Mouse (Mus musculus): ENCODE results near the gene Dnase2a. TPM values are rescaled to one million over a fixed set of nuclear protein-coding genes. Genes with fewer than 3 reads are reported as not detected.

Dnase2a gene
- polyA plus RNA-seq, 1 experiment from 2014 or later: 8.2 TPM

DNA sequence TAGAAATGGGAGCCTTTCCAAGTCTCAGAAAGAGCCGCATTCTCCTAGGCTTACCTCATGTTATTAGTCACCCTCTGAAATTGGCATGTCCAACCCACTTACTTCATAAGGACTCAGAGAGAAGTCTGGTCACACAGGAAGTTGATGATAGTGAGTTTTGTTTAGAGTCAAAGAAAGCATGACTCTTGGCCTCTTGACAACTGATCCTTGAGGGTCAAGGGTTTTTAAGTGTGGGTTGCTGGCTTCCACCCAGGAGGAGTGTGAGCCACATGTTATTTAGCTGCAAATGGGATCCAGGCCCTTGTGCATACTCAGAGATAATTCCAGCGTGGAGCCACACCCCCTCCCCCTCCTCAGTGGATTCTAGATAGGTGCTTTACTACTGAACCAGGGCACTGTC lies 13.2 kb downstream of the Dnase2a start:
- DNase-seq (ENCODE audit: low spot score) (no peak), ATAC-seq (ENCODE audit: insufficient number of reproducible peaks, low FRiP score, low TSS enrichment, low read depth) (no peak)
- Histone ChIP-seq H3K4me1 (ENCODE audit: control insufficient read depth, insufficient read depth, low read length) (no peaks in the 10 kb centered on the region), H3K4me3 (ENCODE audit: low read depth, low read length) (no peak overlapping the region), H3K4me2 (ENCODE audit: low read depth, severe bottlenecking) (no peak overlapping the region), H3K9me3 (ENCODE audit: control insufficient read depth, low read length) (no peaks in the 10 kb centered on the region), H3K27ac (replicated peaks; ENCODE audit: low read depth, low read length) (no peak overlapping the region), H3K36me3 (ENCODE audit: control insufficient read depth, insufficient read depth, low read length) (no peaks in the 10 kb centered on the region), H3K27me3 (ENCODE audit: control insufficient read depth, insufficient read depth, low read length) (peaks cover 12% of the 10 kb centered on the region), H3K9ac (ENCODE audit: low read length) (no peak overlapping the region)
- 87% methylated on average over 2 of the region's 2 CpGs for WGBS

DNA sequence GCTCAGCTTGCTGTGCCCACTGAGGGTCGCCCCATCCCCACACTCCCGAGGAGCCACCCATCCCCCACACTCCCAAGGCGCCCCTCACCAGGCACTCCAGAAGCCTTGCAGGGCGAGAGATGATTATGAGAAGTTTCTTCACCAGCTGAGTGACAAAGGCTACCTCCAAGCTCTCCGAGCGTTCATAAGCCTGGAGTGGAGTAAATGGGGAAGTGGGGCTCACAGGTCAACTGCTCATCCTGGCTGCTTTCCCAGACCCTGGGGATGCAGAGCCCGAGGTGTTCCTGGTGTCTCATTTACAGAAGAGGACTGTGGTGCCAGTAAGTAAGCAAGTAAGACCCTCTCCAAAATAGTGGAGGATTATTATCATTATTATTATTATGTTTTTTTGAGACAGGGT lies 17.2 kb downstream of the Dnase2a start:
- H3K27ac ChIP-seq (replicated peaks; ENCODE audit: low read depth, low read length): no peak overlapping the region
- no peaks in the 10 kb centered on the region for H3K9me3 ChIP-seq (ENCODE audit: control insufficient read depth, low read length)
- H3K4me3 ChIP-seq (ENCODE audit: low read depth, low read length): no peak overlapping the region
- H3K36me3 ChIP-seq (ENCODE audit: control insufficient read depth, insufficient read depth, low read length): no peaks in the 10 kb centered on the region
- WGBS: 69% methylated on average over 7 of the region's 7 CpGs
- 0 out of 2 replicates have a peak, but pooled peaks cover 2% of the 10 kb centered on the region for H3K4me1 ChIP-seq (ENCODE audit: control insufficient read depth, insufficient read depth, low read length)
- no peak for DNase-seq (ENCODE audit: low spot score)
- peaks cover 14% of the 10 kb centered on the region; the same call in 1 of the 2 replicates for H3K27me3 ChIP-seq (ENCODE audit: control insufficient read depth, insufficient read depth, low read length)
- no peak for ATAC-seq (ENCODE audit: insufficient number of reproducible peaks, low FRiP score, low TSS enrichment, low read depth)
- no peak overlapping the region for H3K4me2 ChIP-seq (ENCODE audit: low read depth, severe bottlenecking)
- no peak overlapping the region for H3K9ac ChIP-seq (ENCODE audit: low read length)

- Histone ChIP-seq H3K27me3 (ENCODE audit: control insufficient read depth, insufficient read depth, low read length) (peaks cover 16% of the 10 kb centered on the region; the same call in 1 of the 2 replicates), H3K4me2 (ENCODE audit: low read depth, severe bottlenecking) (no peak overlapping the region), H3K4me3 (ENCODE audit: low read depth, low read length) (no peak overlapping the region), H3K9ac (ENCODE audit: low read length) (no peak overlapping the region), H3K27ac (replicated peaks; ENCODE audit: low read depth, low read length) (no peak overlapping the region), H3K4me1 (ENCODE audit: control insufficient read depth, insufficient read depth, low read length) (0 out of 2 replicates have a peak, but pooled peaks cover 2% of the 10 kb centered on the region), H3K36me3 (ENCODE audit: control insufficient read depth, insufficient read depth, low read length) (no peaks in the 10 kb centered on the region), H3K9me3 (ENCODE audit: control insufficient read depth, low read length) (no peaks in the 10 kb centered on the region)
- no peak for DNase-seq (ENCODE audit: low spot score)
- no peak for ATAC-seq (ENCODE audit: insufficient number of reproducible peaks, low FRiP score, low TSS enrichment, low read depth)
- 78% methylated on average over 1 of the region's 1 CpGs for WGBS
Measured at GRCm38 (mm10) chr8:84927513-84927912, 19.2 kb downstream of the Dnase2a start.

GRCm38 (mm10) chr8:84928456-84929306 lies 20.3 kb downstream of the Dnase2a start:
- Histone ChIP-seq H3K4me2 (ENCODE audit: low read depth, severe bottlenecking) (peak overlapping the region; percentile 61), H3K4me3 (ENCODE audit: low read depth, low read length) (peak overlapping the region; percentile 25), H3K27me3 (ENCODE audit: control insufficient read depth, insufficient read depth, low read length) (peaks cover 18% of the 10 kb centered on the region; the same call in 1 of the 2 replicates), H3K4me1 (ENCODE audit: control insufficient read depth, insufficient read depth, low read length) (0 out of 2 replicates have a peak, but pooled peaks cover 2% of the 10 kb centered on the region), H3K9ac (ENCODE audit: low read length) (no peak overlapping the region), H3K27ac (replicated peaks; ENCODE audit: low read depth, low read length) (no peak overlapping the region), H3K9me3 (ENCODE audit: control insufficient read depth, low read length) (no peaks in the 10 kb centered on the region), H3K36me3 (ENCODE audit: control insufficient read depth, insufficient read depth, low read length) (no peaks in the 10 kb centered on the region)
- peak; percentile 65 for ATAC-seq (ENCODE audit: insufficient number of reproducible peaks, low FRiP score, low TSS enrichment, low read depth)
- peak; percentile 86 for DNase-seq (ENCODE audit: low spot score)
- WGBS: 3% methylated on average over 43 of the region's 52 CpGs

GRCm38 (mm10) chr8:84930582-84930981 lies 22.2 kb downstream of the Dnase2a start:
- Histone ChIP-seq H3K9ac (ENCODE audit: low read length) (no peak overlapping the region), H3K4me1 (ENCODE audit: control insufficient read depth, insufficient read depth, low read length) (peaks cover 10% of the 10 kb centered on the region), H3K36me3 (ENCODE audit: control insufficient read depth, insufficient read depth, low read length) (no peaks in the 10 kb centered on the region), H3K4me2 (ENCODE audit: low read depth, severe bottlenecking) (no peak overlapping the region), H3K9me3 (ENCODE audit: control insufficient read depth, low read length) (no peaks in the 10 kb centered on the region), H3K4me3 (ENCODE audit: low read depth, low read length) (no peak overlapping the region), H3K27ac (replicated peaks; ENCODE audit: low read depth, low read length) (no peak overlapping the region), H3K27me3 (ENCODE audit: control insufficient read depth, insufficient read depth, low read length) (peaks cover 27% of the 10 kb centered on the region)
- no peak for ATAC-seq (ENCODE audit: insufficient number of reproducible peaks, low FRiP score, low TSS enrichment, low read depth)
- WGBS: 88% methylated on average over 13 of the region's 13 CpGs
- DNase-seq (ENCODE audit: low spot score): no peak

- Histone ChIP-seq H3K9ac (ENCODE audit: low read length) (no peak overlapping the region), H3K36me3 (ENCODE audit: control insufficient read depth, insufficient read depth, low read length) (no peaks in the 10 kb centered on the region), H3K27ac (replicated peaks; ENCODE audit: low read depth, low read length) (no peak overlapping the region), H3K4me3 (ENCODE audit: low read depth, low read length) (no peak overlapping the region), H3K9me3 (ENCODE audit: control insufficient read depth, low read length) (no peaks in the 10 kb centered on the region; the same call in 1 of the 2 replicates), H3K27me3 (ENCODE audit: control insufficient read depth, insufficient read depth, low read length) (peaks cover 52% of the 10 kb centered on the region), H3K4me1 (ENCODE audit: control insufficient read depth, insufficient read depth, low read length) (peaks cover 16% of the 10 kb centered on the region), H3K4me2 (ENCODE audit: low read depth, severe bottlenecking) (no peak overlapping the region)
- ATAC-seq (ENCODE audit: insufficient number of reproducible peaks, low FRiP score, low TSS enrichment, low read depth) (no peak), DNase-seq (ENCODE audit: low spot score) (no peak)
- 83% methylated on average over 16 of the region's 16 CpGs for WGBS
Measured at GRCm38 (mm10) chr8:84933767-84934559, 25.6 kb downstream of the Dnase2a start.

GRCm38 (mm10) chr8:84934860-84935259 lies 26.5 kb downstream of the Dnase2a start:
- no peak overlapping the region for H3K9ac ChIP-seq (ENCODE audit: low read length)
- no peaks in the 10 kb centered on the region for H3K36me3 ChIP-seq (ENCODE audit: control insufficient read depth, insufficient read depth, low read length)
- H3K4me2 ChIP-seq (ENCODE audit: low read depth, severe bottlenecking): peak overlapping the region; percentile 24
- peak; percentile 70 for DNase-seq (ENCODE audit: low spot score)
- peaks cover 47% of the 10 kb centered on the region for H3K27me3 ChIP-seq (ENCODE audit: control insufficient read depth, insufficient read depth, low read length)
- H3K4me1 ChIP-seq (ENCODE audit: control insufficient read depth, insufficient read depth, low read length): peaks cover 16% of the 10 kb centered on the region
- peak; percentile 48; the same call in 1 of the 2 replicates for ATAC-seq (ENCODE audit: insufficient number of reproducible peaks, low FRiP score, low TSS enrichment, low read depth)
- H3K4me3 ChIP-seq (ENCODE audit: low read depth, low read length): no peak overlapping the region
- no peak overlapping the region for H3K27ac ChIP-seq (replicated peaks; ENCODE audit: low read depth, low read length)
- H3K9me3 ChIP-seq (ENCODE audit: control insufficient read depth, low read length): no peaks in the 10 kb centered on the region; the same call in 1 of the 2 replicates
- WGBS: 1% methylated on average over 15 of the region's 15 CpGs

DNA sequence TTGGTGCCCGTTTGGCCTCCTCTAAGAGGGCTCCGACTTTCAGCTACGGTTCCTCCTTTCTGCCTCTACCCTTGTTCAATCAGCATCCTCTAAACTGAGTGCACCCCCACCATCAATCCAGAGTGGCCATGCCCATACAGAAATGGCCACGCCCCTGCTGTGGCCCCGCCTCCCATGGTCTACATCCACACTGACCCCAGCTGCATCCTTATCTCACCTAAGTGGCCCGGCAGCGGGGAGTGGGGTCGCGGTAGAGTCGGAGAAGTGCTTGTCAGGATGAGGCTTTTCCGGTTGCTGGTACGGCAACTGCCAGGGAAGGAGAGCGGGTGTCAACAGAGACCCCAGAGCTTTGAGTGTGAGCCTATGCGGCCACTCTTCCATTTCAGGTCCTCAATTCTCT lies 27.1 kb downstream of the Dnase2a start:
- Histone ChIP-seq H3K4me1 (ENCODE audit: control insufficient read depth, insufficient read depth, low read length) (peaks cover 16% of the 10 kb centered on the region), H3K27ac (replicated peaks; ENCODE audit: low read depth, low read length) (no peak overlapping the region), H3K4me3 (ENCODE audit: low read depth, low read length) (no peak overlapping the region), H3K27me3 (ENCODE audit: control insufficient read depth, insufficient read depth, low read length) (peaks cover 42% of the 10 kb centered on the region), H3K4me2 (ENCODE audit: low read depth, severe bottlenecking) (0 out of 2 replicates have a peak overlapping the region, but pooled peaks have one; percentile 24), H3K9me3 (ENCODE audit: control insufficient read depth, low read length) (no peaks in the 10 kb centered on the region; the same call in 1 of the 2 replicates), H3K9ac (ENCODE audit: low read length) (no peak overlapping the region), H3K36me3 (ENCODE audit: control insufficient read depth, insufficient read depth, low read length) (no peaks in the 10 kb centered on the region)
- no peak for DNase-seq (ENCODE audit: low spot score)
- WGBS: 7% methylated on average over 14 of the region's 14 CpGs
- no peak for ATAC-seq (ENCODE audit: insufficient number of reproducible peaks, low FRiP score, low TSS enrichment, low read depth)
